ENCODE assay signal across 8 mouse cellular contexts in the genomic region with DNA sequence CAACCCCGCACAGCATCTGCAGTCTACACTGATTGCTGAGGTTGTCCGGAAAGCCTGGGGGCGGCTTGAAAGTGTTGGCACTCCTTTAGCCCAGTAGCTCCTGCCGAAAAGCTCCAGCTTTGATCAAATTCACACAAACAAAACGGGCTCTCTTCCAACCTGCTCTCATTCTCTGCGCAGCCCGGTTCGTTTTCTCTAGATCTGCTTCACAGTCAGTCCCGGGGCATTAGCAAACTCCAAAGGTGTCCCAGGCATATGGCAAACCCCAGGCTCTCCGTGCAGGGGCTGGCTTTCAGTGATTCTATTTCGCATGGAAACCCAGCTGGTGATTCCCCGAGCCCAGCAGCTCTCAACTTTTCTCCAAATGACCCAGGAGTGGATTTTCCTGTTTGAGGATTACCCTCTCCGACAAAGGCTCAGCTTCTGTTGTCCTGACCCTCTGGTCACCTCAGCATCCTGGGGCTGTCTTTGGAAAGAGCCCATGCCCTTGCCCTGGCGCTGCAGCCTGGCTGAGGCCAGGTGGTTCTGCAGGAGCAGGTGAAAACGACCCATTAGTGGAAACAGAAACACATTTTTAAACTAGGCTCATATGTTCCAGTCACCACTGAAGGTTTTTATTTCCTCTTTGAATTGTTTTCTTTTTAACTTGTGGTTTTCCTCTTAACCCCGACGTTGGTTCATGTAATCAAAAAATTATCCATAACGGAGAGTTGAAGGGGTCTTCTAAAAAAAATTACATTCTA.
A peak's percentile ranks its signal among the peaks of the same experiment; 100 is the strongest.
DNase-seq lines count a peak whose midpoint lies in the region; ATAC-seq lines count a peak whose summit lies in the region.

No protein-coding gene starts in this region.

- no peaks in the 10 kb centered on the region for H3K27me3 ChIP-seq in forebrain, embryonic 11.5 days (ENCODE audit: control insufficient read depth, insufficient read depth, low read length)
- H3K27me3 ChIP-seq in liver, embryonic 12.5 days (replicated peaks), result no peaks in the 10 kb centered on the region

- 13% methylated on average over 18 of the region's 18 CpGs for WGBS in forebrain, embryonic 11.5 days
- 10% methylated on average over 18 of the region's 18 CpGs for WGBS in liver, embryonic 12.5 days (ENCODE audit: insufficient replicate concordance)

- no peak overlapping the region for H3K9ac ChIP-seq in forebrain, embryonic 11.5 days (ENCODE audit: low read length)
- no peak overlapping the region for H3K9ac ChIP-seq in liver, embryonic 12.5 days

- peak overlapping the region; percentile 40; the same call in 1 of the 2 replicates for H3K4me2 ChIP-seq in forebrain, embryonic 11.5 days (ENCODE audit: low read depth, low read length, severe bottlenecking)
- peak overlapping the region; percentile 45 for H3K4me2 ChIP-seq in liver, embryonic 12.5 days

- H3K9me3 ChIP-seq in forebrain, embryonic 11.5 days (ENCODE audit: control insufficient read depth, low read length), result no peaks in the 10 kb centered on the region
- H3K9me3 ChIP-seq in liver, embryonic 12.5 days (replicated peaks), result no peaks in the 10 kb centered on the region

- H3K27ac ChIP-seq in forebrain, embryonic 11.5 days (ENCODE audit: low read depth, low read length), result no peak overlapping the region
- no peak overlapping the region for H3K27ac ChIP-seq in liver, embryonic 12.5 days

- H3K4me1 ChIP-seq in forebrain, embryonic 11.5 days (replicated peaks; ENCODE audit: control insufficient read depth, insufficient read depth, low read length), result peaks cover 5% of the 10 kb centered on the region; the same call in 1 of the 2 replicates
- H3K4me1 ChIP-seq in liver, embryonic 12.5 days, result no peaks in the 10 kb centered on the region

- peak; percentile 14 for DNase-seq in layer of hippocampus, adult 11-12 months (ENCODE audit: low spot score)
- DNase-seq in layer of hippocampus, adult 9-10 months (ENCODE audit: low spot score), result no peak
- DNase-seq in forebrain, embryonic 11.5 days (ENCODE audit: low spot score), result peak; percentile 57
- peak; percentile 70 for DNase-seq in hindlimb bud, embryonic 11.5 days (ENCODE audit: extremely low spot score, low read depth, low spot score)
- DNase-seq in right cerebral cortex, postnatal 14 days, result peak; percentile 15
- no peak for DNase-seq in thymus, postnatal 25 days

- no peak overlapping the region for H3K4me3 ChIP-seq in forebrain, embryonic 11.5 days (ENCODE audit: low read depth, low read length)
- no peak overlapping the region for H3K4me3 ChIP-seq in liver, embryonic 12.5 days

- H3K36me3 ChIP-seq in forebrain, embryonic 11.5 days (ENCODE audit: control insufficient read depth, insufficient read depth, low read length), result no peaks in the 10 kb centered on the region
- no peaks in the 10 kb centered on the region for H3K36me3 ChIP-seq in liver, embryonic 12.5 days

- ATAC-seq in forebrain, embryonic 11.5 days (replicated peaks; ENCODE audit: low FRiP score), result peak; percentile 67
- no peak for ATAC-seq in liver, embryonic 12.5 days
- no peak for ATAC-seq in CD4-positive, CD25-positive, alpha-beta regulatory T cell, adult 4 months

Comparison
In these comparisons a context has a peak if more than half of its experiments do, and no peak if none do; other contexts are left out.
1. DNase-seq: peak in layer of hippocampus, adult 11-12 months (single experiment), forebrain, embryonic 11.5 days (single experiment), hindlimb bud, embryonic 11.5 days (single experiment) and right cerebral cortex, postnatal 14 days (single experiment); none in layer of hippocampus, adult 9-10 months (single experiment) and thymus, postnatal 25 days (single experiment).